Mouse (Mus musculus): Measurements from ENCODE around the gene 2900026A02Rik. TPM values are rescaled to one million over a fixed set of nuclear protein-coding genes. Genes with fewer than 3 reads are reported as not detected.
"Not testable (repeated sequence)": the region's sequence is repeated elsewhere in the genome, so short reads cannot be mapped to it uniquely, and the experiment has no call there.

Gene 2900026A02Rik
- polyA plus RNA-seq, 1 experiment, result 29.0 TPM

DNA sequence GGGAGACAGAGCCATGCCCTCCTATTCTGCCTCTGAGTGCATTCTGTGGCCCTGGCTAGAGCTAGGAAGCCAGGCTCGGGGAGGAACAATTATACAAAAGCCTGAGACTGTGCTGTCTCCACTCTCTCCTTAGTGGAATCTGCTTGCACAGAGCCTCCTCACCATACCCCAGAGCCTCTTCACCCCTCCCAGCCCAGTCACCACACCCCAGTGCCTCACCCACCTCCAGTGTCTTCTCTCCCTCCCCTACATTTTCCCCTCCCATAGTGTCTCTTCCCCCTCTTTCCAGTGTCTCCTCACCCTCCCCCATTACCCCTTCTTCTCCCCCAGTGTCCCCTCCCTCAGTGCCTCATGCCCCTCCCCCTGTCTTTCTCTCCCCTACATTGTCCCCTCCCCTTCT lies 110.1 kb downstream of the 2900026A02Rik start:
- TF ChIP-seq POLR2A (IDR thresholded peaks at IDR 0.05; ENCODE audit: low read depth, low read length) (no peak), CTCF (IDR thresholded peaks at IDR 0.05; ENCODE audit: borderline replicate concordance, insufficient read depth, low read length) (no peak)
- Histone ChIP-seq H3K27ac (ENCODE audit: insufficient read depth, low read length) (no peak overlapping the region), H3K4me1 (ENCODE audit: control insufficient read depth, insufficient read depth, low read length) (peaks cover 3% of the 10 kb centered on the region)

DNA sequence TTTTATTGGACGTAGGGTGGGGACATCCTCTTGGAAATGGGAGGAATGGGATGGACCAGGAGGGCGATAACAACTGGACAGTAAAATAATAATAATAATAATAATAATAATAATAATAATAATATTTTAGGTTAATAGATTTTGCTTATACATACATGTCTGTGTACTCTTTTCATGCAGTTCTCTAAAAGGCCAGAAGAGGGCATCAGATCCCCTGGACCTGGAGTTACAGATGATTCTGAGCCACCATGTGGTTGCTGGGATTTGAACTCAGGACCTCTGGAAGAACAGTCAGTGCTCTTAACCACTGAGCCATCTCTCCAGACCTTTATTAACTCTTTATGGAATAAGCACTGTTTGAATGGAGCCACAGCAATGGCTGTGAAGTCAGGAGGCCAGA lies 111.4 kb downstream of the 2900026A02Rik start:
- H3K4me1 ChIP-seq (ENCODE audit: control insufficient read depth, insufficient read depth, low read length), result not testable (repeated sequence)

More for the DNA sequence above, 110.1 kb downstream of the 2900026A02Rik start:
- no peak overlapping the region for H3K4me3 ChIP-seq (ENCODE audit: insufficient read depth, low read length)

DNA sequence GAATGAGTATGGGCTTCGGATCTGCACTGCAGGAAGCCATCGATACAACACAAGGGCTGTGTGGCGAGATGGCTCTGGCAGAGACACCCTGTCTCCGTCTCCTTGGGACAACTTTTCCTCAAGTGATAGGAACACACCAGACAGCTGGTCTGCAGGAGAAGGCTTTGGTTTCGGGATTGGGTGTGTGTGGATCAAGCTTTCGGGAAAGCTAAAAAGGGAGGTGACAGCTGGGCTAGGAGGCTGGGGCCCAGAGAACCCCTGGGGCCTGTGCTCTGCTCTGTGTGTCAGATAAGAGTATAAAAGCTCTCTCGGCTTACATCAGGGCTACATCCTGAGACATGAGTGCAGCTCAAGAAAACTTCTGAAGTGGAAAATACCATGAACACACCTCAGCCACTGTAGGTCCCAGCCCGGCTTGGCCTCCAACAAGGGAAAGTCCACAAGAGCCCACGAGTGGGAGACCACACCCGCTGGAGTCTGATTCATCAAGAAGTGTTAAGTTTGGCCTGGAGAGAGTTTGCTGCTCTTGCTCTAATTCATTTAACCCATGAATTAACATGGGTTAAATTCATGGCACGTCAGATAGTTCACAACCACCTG lies 112.8 kb downstream of the 2900026A02Rik start:
- TF ChIP-seq CTCF (IDR thresholded peaks at IDR 0.05; ENCODE audit: borderline replicate concordance, insufficient read depth, low read length) (no peak), POLR2A (IDR thresholded peaks at IDR 0.05; ENCODE audit: low read depth, low read length) (no peak)
- Histone ChIP-seq H3K27ac (ENCODE audit: insufficient read depth, low read length) (no peak overlapping the region), H3K4me3 (ENCODE audit: insufficient read depth, low read length) (no peak overlapping the region), H3K4me1 (ENCODE audit: control insufficient read depth, insufficient read depth, low read length) (peaks cover 3% of the 10 kb centered on the region)

More for the DNA sequence above, 111.4 kb downstream of the 2900026A02Rik start:
- not testable (repeated sequence) for H3K27ac ChIP-seq (ENCODE audit: insufficient read depth, low read length); H3K4me3 ChIP-seq (ENCODE audit: insufficient read depth, low read length)

DNA sequence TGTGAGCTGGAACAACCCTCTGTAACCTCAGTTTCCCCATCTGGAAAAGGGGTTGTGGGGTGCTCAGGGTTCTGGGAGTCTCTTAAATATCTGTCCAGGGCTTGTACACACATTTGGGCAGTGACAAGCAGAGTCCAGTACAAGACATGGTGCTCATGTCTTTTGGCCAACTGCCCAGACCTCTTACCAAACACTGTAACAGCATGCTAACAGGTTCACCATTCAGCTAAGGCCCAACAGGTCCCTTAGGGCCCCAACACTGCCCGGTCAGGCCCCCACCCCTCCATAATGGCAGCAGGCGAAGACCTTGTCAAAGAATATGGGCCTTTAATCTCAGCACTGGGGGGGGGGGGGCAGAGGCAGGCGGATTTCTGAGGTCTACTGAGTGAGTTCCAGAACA lies 113.3 kb downstream of the 2900026A02Rik start:
- H3K4me1 ChIP-seq (ENCODE audit: control insufficient read depth, insufficient read depth, low read length), result peaks cover 3% of the 10 kb centered on the region
- H3K27ac ChIP-seq (ENCODE audit: insufficient read depth, low read length), result no peak overlapping the region
- H3K4me3 ChIP-seq (ENCODE audit: insufficient read depth, low read length), result no peak overlapping the region
- no peak for TF ChIP-seq POLR2A (IDR thresholded peaks at IDR 0.05; ENCODE audit: low read depth, low read length)
- TF ChIP-seq CTCF (IDR thresholded peaks at IDR 0.05; ENCODE audit: borderline replicate concordance, insufficient read depth, low read length), result no peak

DNA sequence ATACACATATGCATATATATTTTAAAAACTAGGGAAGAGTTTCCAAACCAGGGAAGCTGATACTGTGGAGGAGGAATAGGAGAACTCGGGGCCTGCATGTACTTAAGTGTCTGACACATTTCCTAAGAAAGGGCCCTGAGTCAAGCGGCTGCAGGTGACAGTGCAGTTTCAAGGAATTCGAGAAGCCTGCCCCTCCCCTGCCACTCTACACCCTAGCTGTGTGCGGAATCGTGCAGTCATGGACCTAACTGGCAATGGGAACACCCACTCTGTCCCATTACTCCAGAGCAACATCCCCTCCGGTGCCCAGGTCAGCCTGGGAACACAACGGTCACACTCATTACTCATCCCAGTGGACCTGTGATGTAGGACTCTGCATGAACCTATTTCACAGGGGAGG lies 114.4 kb downstream of the 2900026A02Rik start:
- no peak overlapping the region for H3K27ac ChIP-seq (ENCODE audit: insufficient read depth, low read length)
- H3K4me1 ChIP-seq (ENCODE audit: control insufficient read depth, insufficient read depth, low read length), result peaks cover 3% of the 10 kb centered on the region
- H3K4me3 ChIP-seq (ENCODE audit: insufficient read depth, low read length), result no peak overlapping the region
- TF ChIP-seq CTCF (IDR thresholded peaks at IDR 0.05; ENCODE audit: borderline replicate concordance, insufficient read depth, low read length) (no peak), POLR2A (IDR thresholded peaks at IDR 0.05; ENCODE audit: low read depth, low read length) (no peak)

DNA sequence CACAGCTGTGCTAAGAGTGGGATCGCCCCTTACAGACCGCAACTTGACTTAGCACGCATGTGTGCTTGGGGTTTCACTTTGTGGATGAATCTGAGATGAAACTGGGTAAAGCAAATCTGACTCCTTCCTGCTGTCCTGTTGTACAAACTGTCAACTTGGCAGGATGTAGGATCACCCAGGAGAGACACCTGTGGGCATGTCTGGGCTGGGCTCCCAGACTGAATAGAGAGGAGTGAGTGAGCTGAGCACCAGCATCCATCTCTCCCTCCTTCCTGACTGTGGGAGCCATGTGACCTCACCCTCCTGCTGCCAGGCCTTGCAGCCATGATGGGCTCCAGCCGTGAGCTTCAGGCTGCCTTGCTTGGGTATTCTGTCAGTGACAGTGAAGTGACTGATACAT lies 115.6 kb downstream of the 2900026A02Rik start:
- Histone ChIP-seq H3K27ac (ENCODE audit: insufficient read depth, low read length) (no peak overlapping the region), H3K4me3 (ENCODE audit: insufficient read depth, low read length) (no peak overlapping the region), H3K4me1 (ENCODE audit: control insufficient read depth, insufficient read depth, low read length) (peaks cover 3% of the 10 kb centered on the region)
- TF ChIP-seq POLR2A (IDR thresholded peaks at IDR 0.05; ENCODE audit: low read depth, low read length) (no peak), CTCF (IDR thresholded peaks at IDR 0.05; ENCODE audit: borderline replicate concordance, insufficient read depth, low read length) (no peak)

DNA sequence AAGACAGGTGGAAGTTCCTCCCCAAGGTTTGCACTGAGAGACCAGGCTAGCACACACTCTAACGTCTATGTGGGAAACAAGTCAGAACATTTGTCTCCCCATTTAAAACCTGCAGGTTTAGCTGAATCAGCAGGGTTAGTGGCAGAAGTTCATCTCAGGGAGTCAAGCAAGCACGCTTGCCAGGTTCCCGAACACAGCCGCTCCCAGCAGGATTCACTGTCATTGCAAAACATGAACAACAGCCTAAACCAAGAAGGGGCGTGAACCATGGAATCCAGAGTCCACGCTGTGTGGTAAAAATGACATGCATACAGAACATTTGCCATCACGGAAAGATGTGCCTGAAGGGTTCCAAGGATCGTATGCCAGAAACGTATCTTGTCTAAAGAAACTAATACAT lies 116.0 kb downstream of the 2900026A02Rik start:
- Histone ChIP-seq H3K4me1 (ENCODE audit: control insufficient read depth, insufficient read depth, low read length) (peaks cover 3% of the 10 kb centered on the region), H3K27ac (ENCODE audit: insufficient read depth, low read length) (no peak overlapping the region)

DNA sequence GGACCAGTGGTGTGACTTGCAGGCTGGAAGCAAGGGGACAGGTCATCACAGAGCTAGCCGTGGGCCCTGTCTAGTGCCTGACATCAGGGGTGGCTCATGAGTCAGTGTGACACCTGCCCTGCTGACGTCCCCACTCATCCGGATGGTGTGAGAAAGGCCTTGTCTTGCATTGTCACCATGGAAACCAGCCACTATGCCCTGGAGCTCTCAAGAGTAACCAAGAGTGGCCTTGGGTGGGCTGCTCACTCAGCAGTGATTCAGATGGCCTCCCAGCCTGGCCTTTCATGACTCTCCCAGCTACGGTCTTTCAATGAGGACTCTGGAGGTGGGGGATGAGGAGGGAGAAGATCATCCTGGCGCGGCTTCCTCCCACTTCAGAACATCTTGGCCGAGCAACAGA lies 118.6 kb downstream of the 2900026A02Rik start:
- Histone ChIP-seq H3K27ac (ENCODE audit: insufficient read depth, low read length) (no peak overlapping the region), H3K4me3 (ENCODE audit: insufficient read depth, low read length) (no peak overlapping the region), H3K4me1 (ENCODE audit: control insufficient read depth, insufficient read depth, low read length) (peaks cover 3% of the 10 kb centered on the region)
- no peak for TF ChIP-seq POLR2A (IDR thresholded peaks at IDR 0.05; ENCODE audit: low read depth, low read length)
- no peak for TF ChIP-seq CTCF (IDR thresholded peaks at IDR 0.05; ENCODE audit: borderline replicate concordance, insufficient read depth, low read length)

More for the DNA sequence above, 116.0 kb downstream of the 2900026A02Rik start:
- H3K4me3 ChIP-seq (ENCODE audit: insufficient read depth, low read length), result no peak overlapping the region
- no peak for TF ChIP-seq CTCF (IDR thresholded peaks at IDR 0.05; ENCODE audit: borderline replicate concordance, insufficient read depth, low read length)
- no peak for TF ChIP-seq POLR2A (IDR thresholded peaks at IDR 0.05; ENCODE audit: low read depth, low read length)

DNA sequence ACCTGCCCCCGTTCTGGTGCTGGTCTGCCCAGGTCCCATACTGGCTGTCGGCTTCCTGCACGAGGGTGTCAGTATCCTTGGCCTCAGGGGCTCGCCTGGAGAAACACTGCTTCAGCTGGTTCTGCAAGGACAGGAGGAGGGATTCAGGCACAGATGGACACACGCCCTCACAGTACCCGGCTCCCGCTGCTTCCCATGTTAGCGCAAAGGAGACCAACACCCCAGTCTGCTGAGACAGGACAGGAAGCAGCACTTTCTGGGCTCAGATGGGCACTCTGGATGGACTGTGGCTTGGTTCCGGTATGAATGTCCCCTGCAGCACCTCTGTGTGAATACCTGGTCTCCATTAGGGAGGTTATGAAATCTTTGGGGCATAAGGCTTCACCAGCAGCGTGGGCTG lies 119.6 kb downstream of the 2900026A02Rik start:
- Histone ChIP-seq H3K27ac (ENCODE audit: insufficient read depth, low read length) (no peak overlapping the region), H3K4me3 (ENCODE audit: insufficient read depth, low read length) (no peak overlapping the region), H3K4me1 (ENCODE audit: control insufficient read depth, insufficient read depth, low read length) (no peaks in the 10 kb centered on the region)
- TF ChIP-seq CTCF (IDR thresholded peaks at IDR 0.05; ENCODE audit: borderline replicate concordance, insufficient read depth, low read length) (no peak), POLR2A (IDR thresholded peaks at IDR 0.05; ENCODE audit: low read depth, low read length) (no peak)

DNA sequence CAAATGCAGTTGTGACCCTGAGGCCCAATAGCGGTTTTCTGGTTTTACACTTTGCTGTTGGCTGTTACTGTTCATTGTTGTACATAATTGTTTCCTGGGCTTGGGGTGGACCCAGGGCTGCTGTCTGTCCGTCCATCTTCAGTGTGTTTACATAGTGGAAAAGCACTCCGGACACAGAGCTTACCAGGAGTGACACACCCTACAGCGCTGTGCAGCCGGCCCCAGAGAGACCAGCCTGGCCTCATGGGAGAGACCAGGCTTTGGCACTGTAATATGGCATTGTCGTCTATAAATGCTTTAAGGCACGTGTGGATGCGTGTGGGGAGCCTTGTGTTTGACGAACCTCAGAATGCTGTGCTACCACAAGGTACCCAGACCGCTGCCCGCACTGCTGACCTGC lies 120.6 kb downstream of the 2900026A02Rik start:
- H3K4me3 ChIP-seq (ENCODE audit: insufficient read depth, low read length), result no peak overlapping the region
- H3K27ac ChIP-seq (ENCODE audit: insufficient read depth, low read length), result no peak overlapping the region
- no peak for TF ChIP-seq CTCF (IDR thresholded peaks at IDR 0.05; ENCODE audit: borderline replicate concordance, insufficient read depth, low read length)
- TF ChIP-seq POLR2A (IDR thresholded peaks at IDR 0.05; ENCODE audit: low read depth, low read length), result no peak
- H3K4me1 ChIP-seq (ENCODE audit: control insufficient read depth, insufficient read depth, low read length), result no peaks in the 10 kb centered on the region

DNA sequence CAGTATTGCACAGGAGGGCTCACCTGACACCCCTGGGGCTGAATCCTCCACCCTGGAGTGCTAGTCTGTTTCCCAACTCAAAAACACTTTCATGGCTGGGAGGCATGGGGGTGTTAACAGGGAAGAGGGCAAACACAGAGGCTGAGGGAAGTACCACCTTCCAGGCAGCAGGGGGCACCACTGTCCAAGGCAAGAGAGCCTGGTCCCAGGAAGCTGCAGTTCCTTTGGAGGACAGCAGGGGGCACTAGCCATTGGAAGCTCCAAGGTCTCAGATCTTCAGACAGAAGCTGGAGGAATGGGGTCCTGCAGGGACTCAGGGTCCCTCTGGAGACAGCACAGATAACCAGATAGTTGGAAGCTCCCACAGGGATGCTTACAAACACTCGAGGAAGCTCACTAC lies 121.5 kb downstream of the 2900026A02Rik start:
- Histone ChIP-seq H3K4me3 (ENCODE audit: insufficient read depth, low read length) (no peak overlapping the region), H3K27ac (ENCODE audit: insufficient read depth, low read length) (no peak overlapping the region), H3K4me1 (ENCODE audit: control insufficient read depth, insufficient read depth, low read length) (no peaks in the 10 kb centered on the region)
- TF ChIP-seq CTCF (IDR thresholded peaks at IDR 0.05; ENCODE audit: borderline replicate concordance, insufficient read depth, low read length) (peak; percentile 100), POLR2A (IDR thresholded peaks at IDR 0.05; ENCODE audit: low read depth, low read length) (no peak)
